11 mouse cellular contexts compared by ENCODE assay signal in genomic region chr9:99869275-99869674, GRCm38 (mm10). TPM values are rescaled to one million over a fixed set of nuclear protein-coding genes. Genes with fewer than 3 reads are reported as not detected.
DNase-seq lines count a peak whose midpoint lies in the region; ATAC-seq and TF ChIP-seq lines count a peak whose summit lies in the region.
"Had no signal": no experiment of that assay in that cellular context is flagged by ENCODE, and none has a peak within 500 bp of the region (broad histone marks: within the 10 kb centered on the region; RNA-seq: fewer than 3 reads in every experiment).

No protein-coding gene starts in this region.

- no peak for TF ChIP-seq EP300 in heart, postnatal 0 days (IDR thresholded peaks at IDR 0.05; ENCODE audit: low read depth)

- H3K4me1 ChIP-seq in heart, postnatal 0 days (ENCODE audit: control insufficient read depth, insufficient read depth): 0 out of 2 replicates have a peak, but pooled peaks cover 2% of the 10 kb centered on the region
- H3K4me1 ChIP-seq in hindbrain, embryonic 16.5 days (ENCODE audit: control insufficient read depth, insufficient read depth, low read depth, low read length): peaks cover 13% of the 10 kb centered on the region
- peaks cover 24% of the 10 kb centered on the region for H3K4me1 ChIP-seq in neural tube, embryonic 13.5 days (replicated peaks)

- TF ChIP-seq CTCF in heart, postnatal 0 days (IDR thresholded peaks at IDR 0.05; ENCODE audit: low read depth): no peak

- H3K4me2 ChIP-seq in heart, postnatal 0 days (ENCODE audit: low read depth, low read length): peak overlapping the region; percentile 32
- H3K4me2 ChIP-seq in hindbrain, embryonic 16.5 days (ENCODE audit: low read length): peak overlapping the region; percentile 18
- peak overlapping the region; percentile 43 for H3K4me2 ChIP-seq in neural tube, embryonic 13.5 days

- WGBS in heart, postnatal 0 days: 2% methylated on average over 29 of the region's 29 CpGs
- WGBS in hindbrain, embryonic 16.5 days: under 1% methylated on average over 29 of the region's 29 CpGs
- WGBS in neural tube, embryonic 13.5 days: 1% methylated on average over 29 of the region's 29 CpGs

- H3K36me3 ChIP-seq in heart, postnatal 0 days (replicated peaks; ENCODE audit: control insufficient read depth, insufficient read depth, low read length): no peaks in the 10 kb centered on the region
- H3K36me3 ChIP-seq in hindbrain, embryonic 16.5 days (ENCODE audit: control insufficient read depth, insufficient read depth, low read length): no peaks in the 10 kb centered on the region
- no peaks in the 10 kb centered on the region for H3K36me3 ChIP-seq in neural tube, embryonic 13.5 days

- intact Hi-C loops in heart, postnatal 14 days (cut with DNase I): no loop called here

- peaks cover 95% of the 10 kb centered on the region for H3K27me3 ChIP-seq in heart, postnatal 0 days (ENCODE audit: control insufficient read depth, insufficient read depth, low read length)
- peaks cover 43% of the 10 kb centered on the region for H3K27me3 ChIP-seq in hindbrain, embryonic 16.5 days (replicated peaks; ENCODE audit: control insufficient read depth, insufficient read depth, low read length)
- H3K27me3 ChIP-seq in neural tube, embryonic 13.5 days: peaks cover 100% of the 10 kb centered on the region

- ATAC-seq in heart, postnatal 0 days (ENCODE audit: insufficient read depth, low read depth): no peak
- peak; percentile 54; the same call in 1 of the 2 replicates for ATAC-seq in hindbrain, embryonic 16.5 days
- ATAC-seq in neural tube, embryonic 13.5 days (ENCODE audit: low read depth): 0 out of 2 replicates have a peak, but pooled peaks have one; percentile 49

- no peak overlapping the region for H3K9ac ChIP-seq in heart, postnatal 0 days (replicated peaks; ENCODE audit: low read depth, low read length)
- H3K9ac ChIP-seq in hindbrain, embryonic 16.5 days (ENCODE audit: low read depth, low read length): 0 out of 2 replicates have a peak overlapping the region, but pooled peaks have one; percentile 20
- H3K9ac ChIP-seq in neural tube, embryonic 13.5 days: no peak overlapping the region

- no peaks in the 10 kb centered on the region for H3K9me3 ChIP-seq in heart, postnatal 0 days (replicated peaks; ENCODE audit: control insufficient read depth, low read length)
- no peaks in the 10 kb centered on the region for H3K9me3 ChIP-seq in hindbrain, embryonic 16.5 days (ENCODE audit: control insufficient read depth, low read length)
- no peaks in the 10 kb centered on the region for H3K9me3 ChIP-seq in neural tube, embryonic 13.5 days

- peak overlapping the region; percentile 23 for H3K4me3 ChIP-seq in heart, postnatal 0 days (ENCODE audit: low read depth, low read length)
- H3K4me3 ChIP-seq in hindbrain, embryonic 16.5 days (ENCODE audit: low read length): no peak overlapping the region; the same call in 1 of the 2 replicates
- peak overlapping the region; percentile 21 for H3K4me3 ChIP-seq in neural tube, embryonic 13.5 days

- no peak for DNase-seq in heart, postnatal 0 days (ENCODE audit: low spot score)
- DNase-seq in heart, postnatal 14 days: no peak
- peak; percentile 38 for DNase-seq in embryo, embryonic 9.5 days (ENCODE audit: extremely low spot score)
- DNase-seq in left cerebral cortex, adult 9 months (ENCODE audit: low spot score in 2 of 2): no peak
- DNase-seq in layer of hippocampus, adult 9-11 months: no peak
- no peak for DNase-seq in thymus, adult 18-20 months
- DNase-seq: cerebellum, adult 2 months; thymus, postnatal 36 days had no signal

- H3K27ac ChIP-seq in heart, postnatal 0 days (ENCODE audit: low read depth): no peak overlapping the region
- no peak overlapping the region for H3K27ac ChIP-seq in hindbrain, embryonic 16.5 days (ENCODE audit: low read depth, low read length)
- H3K27ac ChIP-seq in neural tube, embryonic 13.5 days (replicated peaks): no peak overlapping the region

RNA-seq across cellular contexts. Expression of gene Sox14, which starts 6.7 kb away (rescaled TPM):
- total RNA-seq in heart, postnatal 0 days (2014; rRNA removed; ENCODE audit: low replicate concordance): not detected in 2 replicates
- polyA plus RNA-seq in heart, postnatal 0 days (2015; fragmentation: Nextera tagmentation; extraction: Ambion mirVana): not detected in 2 replicates
- total RNA-seq in heart, postnatal 14 days (2021): not detected
- 10.0 and 12.6 TPM in 2 replicates for polyA plus RNA-seq in hindbrain, embryonic 16.5 days (2015; fragmentation: Nextera tagmentation; extraction: Ambion mirVana)
- 10.2 and 11.3 TPM in 2 replicates for polyA plus RNA-seq in neural tube, embryonic 13.5 days (2015; fragmentation: Nextera tagmentation; extraction: Ambion mirVana)
- total RNA-seq: MEL had no signal

Comparison
In these comparisons a context has a peak if more than half of its experiments do, and no peak if none do; other contexts are left out.
1. RNA of gene Sox14, which starts 6.7 kb away (polyA plus RNA-seq): 10.2 to 11.3 TPM in neural tube, embryonic 13.5 days and 10.0 to 12.6 TPM in hindbrain, embryonic 16.5 days; not detected in heart, postnatal 0 days; every median in the first group is over 10 times any median in the second.
2. Peak in every context shown above with its lines, with median percentiles within 50 percentile points of each other: H3K4me2 ChIP-seq.